Comparison of ENCODE assay signal across 9 mouse cellular contexts in genomic region chr5:72796186-72796613, GRCm38 (mm10). TPM values are rescaled to one million over a fixed set of nuclear protein-coding genes. Genes with fewer than 3 reads are reported as not detected.
DNase-seq lines count a peak whose midpoint lies in the region; ATAC-seq and TF ChIP-seq lines count a peak whose summit lies in the region.
"Had no signal": no experiment of that assay in that cellular context is flagged by ENCODE, and none has a peak within 500 bp of the region (broad histone marks: within the 10 kb centered on the region; RNA-seq: fewer than 3 reads in every experiment).

No protein-coding gene starts in this region.

- peak overlapping the region; percentile 80 for H3K9ac ChIP-seq in heart, embryonic 13.5 days

- DNase-seq in kidney, adult 2 months: peak; percentile 38
- no peak for DNase-seq in kidney, adult 9 months
- DNase-seq in adrenal gland, postnatal 36 days: peak; percentile 20 to 26
- DNase-seq in limb, embryonic 10.5 days (ENCODE audit: low spot score): peak; percentile 30
- DNase-seq in monocyte, adult 2 months (ENCODE audit: low read depth in 1 of 2, low spot score in 2 of 2): peak; percentile 48 to 55
- DNase-seq in adipocyte (ENCODE audit: low spot score): no peak
- DNase-seq in T-cell, adult 2 months (ENCODE audit: low spot score): no peak

- no peak for TF ChIP-seq CTCF in kidney, adult 2 months (conservative IDR thresholded peaks at IDR 0.05; ENCODE audit: insufficient read depth, insufficient read length, low read depth, low read length)

- H3K9me3 ChIP-seq in heart, embryonic 13.5 days: no peaks in the 10 kb centered on the region
- no peaks in the 10 kb centered on the region for H3K9me3 ChIP-seq in limb, embryonic 10.5 days (replicated peaks)
- H3K9me3 ChIP-seq: G1E had no signal

- TF ChIP-seq POLR2A in kidney, adult 2 months (IDR thresholded peaks at IDR 0.05; ENCODE audit: low read depth, low read length): no peak

- H3K36me3 ChIP-seq in kidney, adult 2 months (ENCODE audit: control insufficient read depth, insufficient read depth, low read length): no peaks in the 10 kb centered on the region
- no peaks in the 10 kb centered on the region for H3K36me3 ChIP-seq in heart, embryonic 13.5 days
- no peaks in the 10 kb centered on the region for H3K36me3 ChIP-seq in limb, embryonic 10.5 days

- peak overlapping the region; percentile 69 for H3K4me2 ChIP-seq in heart, embryonic 13.5 days

- 48% methylated on average over 14 of the region's 14 CpGs for WGBS in kidney, adult 2 months
- 26% methylated on average over 14 of the region's 14 CpGs for WGBS in heart, embryonic 13.5 days
- WGBS in limb, embryonic 10.5 days: 69% methylated on average over 14 of the region's 14 CpGs

- H3K4me3 ChIP-seq in kidney, adult 2 months (ENCODE audit: insufficient read depth, low read depth, low read length): peak overlapping the region; percentile 2; the same call in 1 of the 2 replicates
- H3K4me3 ChIP-seq in heart, embryonic 13.5 days: peak overlapping the region; percentile 44
- no peak overlapping the region for H3K4me3 ChIP-seq in limb, embryonic 10.5 days

- peaks cover 26% of the 10 kb centered on the region for H3K4me1 ChIP-seq in kidney, adult 2 months (ENCODE audit: control insufficient read depth, insufficient read depth, low read length)
- H3K4me1 ChIP-seq in heart, embryonic 13.5 days: peaks cover 32% of the 10 kb centered on the region
- peaks cover 24% of the 10 kb centered on the region for H3K4me1 ChIP-seq in limb, embryonic 10.5 days

- H3K27ac ChIP-seq in kidney, adult 2 months (ENCODE audit: insufficient read depth, low read depth, low read length): peak overlapping the region; percentile 33; the same call in 1 of the 2 replicates
- H3K27ac ChIP-seq in heart, embryonic 13.5 days (replicated peaks): peak overlapping the region; percentile 49
- H3K27ac ChIP-seq in limb, embryonic 10.5 days: peak overlapping the region; percentile 46; the same call in 1 of the 2 replicates

- no peak for ATAC-seq in heart, embryonic 13.5 days (ENCODE audit: extremely low read depth, insufficient number of reproducible peaks, low FRiP score, low TSS enrichment)

- no peaks in the 10 kb centered on the region for H3K27me3 ChIP-seq in kidney, adult 2 months (replicated peaks; ENCODE audit: control insufficient read depth, insufficient read depth, low read length)
- H3K27me3 ChIP-seq in heart, embryonic 13.5 days (replicated peaks): no peaks in the 10 kb centered on the region
- H3K27me3 ChIP-seq in limb, embryonic 10.5 days (ENCODE audit: low read depth, poor library complexity, severe bottlenecking): no peaks in the 10 kb centered on the region

RNA-seq across cellular contexts. Expression of gene Txk, which starts 43.6 kb away (rescaled TPM):
- 0.29 and 0.88 TPM in 2 replicates for polyA plus RNA-seq in kidney, adult 2 months (2012; rRNA removed)
- total RNA-seq in adrenal gland, postnatal 36 days (2021): under 1 TPM; 0.10 TPM
- 0.10 and 0.20 TPM in 2 replicates for polyA plus RNA-seq in heart, embryonic 13.5 days (2015; fragmentation: Nextera tagmentation; extraction: Ambion mirVana)
- not detected in 2 replicates for polyA plus RNA-seq in limb, embryonic 10.5 days (2016; fragmentation: Nextera tagmentation; extraction: Ambion mirVana)
- polyA plus RNA-seq: G1E had no signal

Comparison
In these comparisons a context has a peak if more than half of its experiments do, and no peak if none do; other contexts are left out.
1. DNase-seq: peak in kidney, adult 2 months (single experiment), adrenal gland, postnatal 36 days (2 of 2), limb, embryonic 10.5 days (single experiment) and monocyte, adult 2 months (2 of 2); none in kidney, adult 9 months (single experiment), adipocyte (single experiment) and T-cell, adult 2 months (single experiment).
2. Peak in every context shown above with its lines, with median percentiles within 50 percentile points of each other: H3K27ac ChIP-seq.